Mouse (Mus musculus): ENCODE data around the gene Cmtr1.
"Not testable (repeated sequence)": the region's sequence is repeated elsewhere in the genome, so short reads cannot be mapped to it uniquely, and the experiment has no call there.

Cmtr1 gene

DNA sequence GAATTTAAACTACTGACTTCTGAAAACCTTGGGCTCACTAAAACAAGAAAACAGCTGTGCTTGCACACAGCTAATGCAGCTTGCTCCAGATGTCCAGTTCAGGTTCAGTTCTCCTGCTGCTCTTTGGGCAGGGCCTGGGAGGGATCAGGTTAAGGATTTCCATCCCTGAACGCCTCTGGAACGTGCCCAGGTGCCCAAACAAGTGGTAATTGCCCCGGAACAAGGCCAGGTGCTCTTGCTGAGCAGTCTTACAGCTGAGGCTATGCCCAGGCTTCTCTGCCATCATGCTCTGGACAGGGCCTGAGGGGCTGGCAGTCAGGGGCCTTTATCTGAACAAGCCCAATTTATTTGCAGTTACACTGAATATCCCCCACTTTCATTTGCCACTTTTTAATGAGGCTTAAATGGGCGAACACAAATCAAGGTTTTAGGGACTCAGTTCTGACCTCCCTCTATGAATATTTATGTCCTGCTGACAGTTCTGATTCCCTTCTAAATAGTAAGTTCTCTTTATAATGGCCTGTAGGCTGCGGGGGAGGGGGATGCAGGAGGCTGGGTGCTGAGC is 46.7 kb downstream of the Cmtr1 start:
- DNase-seq, result no peak

DNA sequence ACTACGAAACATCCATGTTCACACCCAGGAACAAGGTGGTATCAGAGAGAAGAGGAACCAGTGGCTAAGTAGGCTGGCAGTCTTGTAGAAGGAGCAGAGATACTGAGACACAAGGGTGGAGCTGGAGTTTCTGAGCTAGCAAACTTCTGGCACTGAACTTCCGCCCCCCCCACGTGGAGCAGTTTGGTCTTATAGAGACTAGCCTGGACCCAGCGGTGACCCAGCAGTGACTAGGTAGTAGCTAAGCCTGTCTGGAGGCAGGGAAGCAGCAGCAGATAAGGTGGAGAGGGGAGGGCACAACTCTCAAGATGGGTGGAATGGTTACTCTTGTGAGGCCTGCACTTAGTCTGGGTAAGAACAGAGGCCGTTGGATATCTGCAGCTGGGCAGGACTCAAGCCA is 48.4 kb downstream of the Cmtr1 start:
- no peak for DNase-seq

DNA sequence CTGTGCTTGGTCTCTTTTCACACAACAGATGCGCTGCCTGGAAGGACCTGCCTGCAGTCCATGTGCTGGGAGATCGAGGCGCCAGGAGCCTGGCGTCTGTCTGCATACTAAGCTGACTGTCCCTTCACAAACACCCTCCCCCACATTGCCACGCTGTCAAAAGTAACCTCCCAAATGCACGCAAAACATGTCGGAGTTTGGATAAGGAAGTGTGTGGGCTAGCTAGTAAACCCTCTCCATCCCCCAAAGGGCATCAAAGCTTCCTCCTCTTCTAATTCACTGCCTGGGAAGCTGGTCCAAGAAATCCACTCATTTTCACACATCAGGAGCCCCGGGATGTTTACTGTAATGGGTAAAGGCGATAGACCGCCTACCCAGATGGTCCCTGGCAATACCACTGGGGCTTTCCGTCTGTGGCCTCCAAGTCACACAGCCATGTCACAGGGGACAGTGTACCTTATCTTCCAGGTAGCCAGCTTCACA is 50.2 kb downstream of the Cmtr1 start:
- DNase-seq, result no peak

DNA sequence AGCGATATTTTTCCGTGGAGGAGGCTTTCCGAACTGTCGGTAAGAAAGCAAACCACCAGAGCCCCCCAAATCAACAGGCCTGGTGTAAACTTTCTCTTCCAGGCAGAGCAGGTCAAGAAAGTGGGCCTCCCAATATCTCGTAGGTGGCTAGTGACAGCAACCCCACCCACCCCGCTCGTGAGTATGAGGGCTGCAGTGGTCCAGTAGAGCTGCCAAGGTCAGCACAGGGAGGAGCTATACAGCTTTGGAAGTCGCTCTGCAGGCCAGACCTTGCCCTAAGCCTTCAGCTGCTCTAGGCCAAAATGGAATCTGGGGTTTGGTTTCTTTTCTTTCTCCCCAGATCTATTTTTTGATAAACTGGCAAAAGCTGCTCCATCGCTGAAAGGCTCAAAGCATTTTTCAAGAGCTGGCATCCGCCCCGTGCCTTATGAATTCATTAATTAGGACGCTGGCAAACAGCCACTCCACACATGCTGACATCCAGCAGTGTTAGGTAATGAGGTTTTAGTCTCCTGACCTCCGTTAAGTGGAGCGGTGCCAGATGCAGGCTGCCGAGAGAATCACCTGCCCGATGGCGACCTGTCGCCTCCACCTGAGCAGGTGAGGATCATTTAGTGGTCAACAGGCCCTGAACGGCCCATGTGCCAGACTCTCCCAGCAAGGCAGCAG is 50.8 kb downstream of the Cmtr1 start:
- no peak for DNase-seq

DNA sequence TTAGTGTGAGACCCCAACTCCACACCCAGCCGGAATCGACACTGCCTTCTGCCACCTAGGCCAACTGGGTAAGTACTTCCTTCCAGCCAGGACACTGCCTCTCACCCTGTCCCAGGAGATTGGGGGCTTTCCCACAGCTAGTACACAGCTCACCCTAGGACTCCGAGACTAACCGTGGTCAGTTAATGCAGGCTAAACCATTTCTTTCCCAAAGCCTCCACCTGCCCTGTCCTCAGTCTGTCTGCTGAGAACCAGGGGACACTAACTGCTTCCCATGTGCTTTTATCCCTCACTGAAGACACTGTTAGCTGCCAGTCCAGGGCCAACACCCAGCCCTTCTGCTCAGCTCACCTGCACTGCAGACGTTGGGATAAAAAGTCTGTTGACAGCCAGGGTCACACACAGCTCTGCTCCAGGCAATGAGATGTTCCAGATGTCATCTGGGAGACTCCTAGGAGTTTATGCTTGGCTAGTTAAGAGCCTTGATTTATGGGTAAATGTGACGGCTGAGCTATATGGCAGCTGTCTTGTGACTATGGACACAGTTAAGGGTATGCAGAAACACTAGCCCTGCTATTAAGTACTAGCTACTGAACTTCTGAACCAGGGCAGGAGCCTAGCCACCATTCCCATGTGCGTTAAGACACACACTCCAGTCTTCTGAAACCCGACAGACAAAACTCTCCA is 51.5 kb downstream of the Cmtr1 start:
- DNase-seq, result peak; percentile 31 to 35

DNA sequence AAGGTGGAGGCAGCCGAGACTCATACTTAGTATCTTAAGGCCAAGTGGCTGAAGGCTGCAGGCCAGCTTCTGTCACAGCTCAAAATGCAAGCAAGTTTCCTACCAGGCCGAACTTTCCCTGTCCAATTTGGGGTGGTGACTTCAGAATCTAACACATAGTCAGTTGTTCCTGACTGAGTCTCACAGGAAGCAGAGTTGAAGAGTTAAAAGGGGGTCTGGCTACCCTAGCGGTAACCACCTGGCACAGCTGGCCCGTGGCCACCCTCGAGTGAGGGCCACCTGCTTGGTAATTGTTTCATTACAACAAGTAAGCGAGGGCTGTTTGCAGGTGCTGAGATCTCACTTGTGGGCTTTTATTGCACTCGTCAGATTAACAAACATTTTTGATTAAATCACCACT is 52.2 kb downstream of the Cmtr1 start:
- DNase-seq, result no peak

DNA sequence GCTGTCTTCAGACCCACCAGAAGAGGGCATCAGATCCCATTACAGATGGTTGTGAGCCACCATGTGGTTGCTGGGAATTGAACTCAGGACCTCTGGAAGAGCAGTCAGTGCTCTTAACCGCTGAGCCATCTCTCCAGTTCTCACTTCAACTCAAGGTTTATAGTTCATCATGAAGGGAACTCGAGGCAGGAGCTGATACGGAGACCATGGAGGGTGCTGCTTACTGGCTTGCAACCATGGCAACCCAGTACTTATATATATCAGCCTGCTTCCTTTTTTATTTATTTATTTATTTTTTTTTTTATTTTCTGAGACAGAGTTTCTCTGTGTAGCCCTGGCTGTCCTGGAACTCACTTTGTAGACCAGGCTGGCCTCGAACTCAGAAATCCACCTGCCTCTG is 53.3 kb downstream of the Cmtr1 start:
- DNase-seq, result not testable (repeated sequence)

DNA sequence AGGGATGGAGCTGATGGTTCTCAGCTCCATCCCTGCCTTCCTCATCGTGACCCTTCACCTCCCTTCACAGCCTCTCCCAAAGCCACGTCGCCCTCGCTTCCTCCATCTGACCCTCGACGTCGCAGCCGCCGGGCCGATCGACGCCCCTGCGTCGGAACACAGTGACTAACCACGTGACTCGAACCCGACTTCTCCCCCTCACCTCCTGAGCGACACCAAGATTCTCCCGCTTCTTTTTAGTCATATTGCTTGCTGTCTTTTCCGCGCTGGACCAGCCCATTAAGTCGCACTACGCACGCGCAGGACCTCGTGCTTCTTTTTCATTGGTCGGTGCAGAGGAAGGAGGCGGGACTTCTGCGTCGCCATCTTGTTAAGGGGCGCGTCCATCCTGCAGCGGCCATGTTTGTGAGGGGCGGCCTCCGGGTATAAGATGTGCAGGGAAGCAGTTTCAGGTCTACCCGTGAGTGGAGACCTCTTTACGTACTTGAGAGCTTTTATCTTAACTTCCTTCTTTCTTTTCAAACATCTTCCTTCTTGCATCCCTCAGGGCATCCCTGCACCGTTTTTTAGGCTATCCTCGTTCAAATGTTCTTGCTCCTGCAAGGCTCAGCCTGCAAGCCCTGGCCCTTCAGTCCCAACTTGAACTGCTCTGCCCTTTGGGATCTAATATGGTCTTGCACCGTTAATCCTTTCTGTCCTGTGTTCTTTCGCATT is 56.5 kb downstream of the Cmtr1 start, which contains the start of gene Ccdc167:
Gene Ccdc167, minus strand, starts transcription at position 313 of the 714 bp plus-strand sequence.
- DNase-seq, result peak; percentile 95

DNA sequence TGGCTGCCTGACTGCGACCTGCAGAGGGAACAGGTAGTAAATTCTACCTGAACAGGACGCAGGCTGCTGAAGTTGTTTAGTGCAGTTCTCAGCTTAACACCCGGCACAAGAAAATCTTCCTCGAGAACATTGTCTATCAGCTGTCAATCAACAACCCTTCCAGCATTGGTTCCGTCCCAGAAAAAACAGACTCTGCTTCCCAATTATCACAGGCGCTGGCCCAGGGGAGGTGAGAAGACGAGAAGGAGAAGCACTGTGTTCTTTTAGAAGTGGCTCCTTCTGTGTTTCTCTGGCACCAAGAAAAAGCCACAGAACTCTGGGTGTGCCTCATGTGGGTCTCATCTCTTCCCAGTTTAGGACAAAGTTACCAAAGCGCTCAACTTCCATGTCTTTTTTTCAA is 58.3 kb downstream of the Cmtr1 start:
- DNase-seq, result no peak

DNA sequence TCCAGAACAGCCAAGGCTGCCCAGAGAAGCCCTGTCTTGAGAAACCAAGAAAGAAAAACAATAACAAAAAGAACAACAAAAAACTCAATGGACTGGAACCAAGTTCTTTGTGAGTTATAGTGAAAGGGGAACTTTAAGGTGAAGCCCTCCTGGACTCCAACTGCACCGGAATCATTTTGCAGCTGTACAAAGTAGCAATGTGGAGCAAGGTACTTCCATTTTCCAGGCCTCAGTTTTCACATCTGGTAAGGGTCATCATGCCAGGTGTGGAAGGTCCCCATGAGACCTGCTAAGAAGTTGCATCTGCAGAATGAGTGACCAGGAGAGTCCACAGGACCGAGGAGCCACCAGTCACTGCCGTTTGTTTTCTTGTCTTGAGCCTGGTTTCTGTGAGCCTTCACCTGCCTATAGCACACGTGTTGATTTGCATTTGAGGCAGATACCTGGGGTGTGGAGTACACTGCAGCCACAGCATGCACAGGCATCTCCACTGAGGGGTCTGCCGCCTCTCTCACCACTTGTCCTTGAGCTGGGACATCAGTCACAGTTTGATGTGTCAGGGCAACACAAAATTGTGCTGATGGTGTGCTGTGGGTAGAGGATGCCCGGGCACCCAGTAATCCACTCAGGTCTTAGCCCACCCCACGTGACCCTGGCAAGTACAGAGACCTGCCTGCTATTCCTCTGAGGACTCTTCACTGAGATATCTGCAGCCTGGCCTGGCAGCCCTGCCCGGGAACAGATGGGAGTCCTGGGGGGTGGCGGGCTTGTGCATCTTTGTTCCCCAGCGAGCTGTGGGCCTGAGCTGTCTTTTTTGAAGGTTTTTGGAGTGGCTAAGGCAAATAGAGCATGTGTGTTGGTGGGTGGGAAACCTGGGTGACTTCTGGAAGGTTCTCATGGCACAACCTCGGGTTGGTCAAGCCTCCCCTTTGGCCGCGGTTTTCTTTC is 59.5 kb downstream of the Cmtr1 start:
- peak; percentile 38 to 40 for DNase-seq

DNA sequence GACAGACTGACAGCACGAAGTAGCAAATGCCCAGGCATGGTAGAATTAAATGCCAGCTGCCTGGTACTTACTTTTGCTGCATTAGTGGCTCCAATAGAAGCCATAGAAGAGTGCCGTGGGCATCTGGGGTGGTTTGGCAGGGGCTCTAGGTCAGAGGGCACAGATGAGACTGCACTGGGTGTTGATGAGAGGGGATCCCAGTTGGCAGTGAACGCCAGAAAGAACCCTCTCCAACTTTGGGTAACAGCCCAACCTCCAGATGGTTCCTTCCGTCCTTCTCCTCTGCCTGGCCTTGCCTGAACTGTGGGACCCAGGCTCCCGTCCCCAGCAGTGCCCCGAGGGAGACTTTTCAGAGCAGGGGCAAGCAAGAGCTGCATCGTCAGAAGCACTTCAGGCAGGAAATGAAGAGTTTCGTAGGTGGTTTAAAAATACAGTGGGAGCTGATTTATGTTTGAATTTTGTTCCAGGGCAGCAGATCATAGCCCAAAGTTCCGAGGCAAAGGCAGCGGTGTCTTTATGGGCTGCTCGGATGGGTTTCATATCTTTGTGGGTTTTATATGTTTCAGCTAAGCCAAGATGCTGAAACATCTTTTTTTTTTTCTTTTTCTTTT is 60.5 kb downstream of the Cmtr1 start:
- no peak for DNase-seq

DNA sequence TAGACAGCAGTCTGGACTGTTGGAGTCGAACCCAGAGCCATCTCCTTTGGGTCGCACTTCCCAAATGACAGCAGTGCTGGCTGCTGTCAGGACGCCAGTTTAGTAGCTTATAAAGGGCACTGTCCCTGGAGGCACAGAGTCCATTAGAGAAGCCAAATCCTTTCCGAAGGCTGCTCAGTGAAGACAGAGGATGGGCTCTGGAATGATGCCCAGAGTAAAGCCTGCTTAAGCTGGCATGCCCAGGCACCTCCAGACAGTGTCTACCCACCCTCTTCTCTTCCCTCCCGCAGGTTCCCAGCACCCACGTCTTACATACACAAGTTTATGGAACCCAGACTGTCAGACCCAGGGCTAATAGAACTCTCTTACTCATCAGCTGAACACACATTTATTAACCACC is 64.2 kb downstream of the Cmtr1 start:
- no peak for DNase-seq

DNA sequence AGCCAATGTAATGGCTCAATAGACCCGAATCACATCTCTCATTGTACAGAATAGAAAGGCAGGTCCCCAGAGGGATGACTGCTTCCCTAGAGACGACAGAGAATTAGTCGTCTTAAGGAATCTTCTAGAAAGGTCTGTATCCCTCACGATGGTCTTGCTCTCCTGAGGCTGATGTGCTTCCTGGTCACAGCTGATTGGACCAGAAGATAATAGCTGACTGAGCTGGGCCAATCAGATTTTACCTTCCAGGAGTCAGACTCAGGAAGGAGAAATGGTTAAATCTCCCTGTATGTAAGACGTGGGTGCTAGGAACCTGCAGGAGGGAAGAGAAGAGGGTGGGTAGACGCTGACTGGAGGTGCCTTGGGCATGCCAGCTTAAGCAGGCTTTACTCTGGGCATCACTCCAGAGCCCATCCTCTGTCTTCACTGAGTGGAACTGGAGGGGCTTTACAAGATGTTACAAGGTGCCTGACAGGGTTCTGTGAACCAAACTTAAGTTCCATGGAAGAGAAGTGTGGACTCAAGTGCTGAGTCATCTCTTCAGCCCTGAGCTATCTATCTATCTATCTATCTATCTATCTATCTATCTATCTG is 64.7 kb downstream of the Cmtr1 start:
- no peak for DNase-seq

DNA sequence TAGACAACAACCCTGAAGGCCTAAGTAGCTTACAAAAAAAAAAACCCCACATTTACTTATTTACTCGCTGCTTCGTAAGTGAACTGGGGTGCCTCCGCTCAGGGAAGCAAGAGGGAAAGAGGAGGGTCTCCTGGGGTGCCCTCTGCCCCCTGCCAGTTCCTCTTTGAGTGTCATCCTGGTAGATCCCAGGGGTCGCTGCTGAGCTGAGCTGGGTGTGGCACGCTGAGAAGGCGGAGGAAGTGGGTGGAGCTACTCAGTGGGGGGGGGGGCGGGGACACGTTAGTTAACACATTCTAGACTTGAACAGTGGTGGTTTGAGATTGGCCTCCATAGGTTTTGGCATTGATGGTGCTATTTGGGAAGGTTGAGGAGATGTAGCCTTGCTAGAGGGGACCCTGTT is 67.7 kb downstream of the Cmtr1 start:
- peak in 1 of 2 experiments; percentile 22 for DNase-seq

DNA sequence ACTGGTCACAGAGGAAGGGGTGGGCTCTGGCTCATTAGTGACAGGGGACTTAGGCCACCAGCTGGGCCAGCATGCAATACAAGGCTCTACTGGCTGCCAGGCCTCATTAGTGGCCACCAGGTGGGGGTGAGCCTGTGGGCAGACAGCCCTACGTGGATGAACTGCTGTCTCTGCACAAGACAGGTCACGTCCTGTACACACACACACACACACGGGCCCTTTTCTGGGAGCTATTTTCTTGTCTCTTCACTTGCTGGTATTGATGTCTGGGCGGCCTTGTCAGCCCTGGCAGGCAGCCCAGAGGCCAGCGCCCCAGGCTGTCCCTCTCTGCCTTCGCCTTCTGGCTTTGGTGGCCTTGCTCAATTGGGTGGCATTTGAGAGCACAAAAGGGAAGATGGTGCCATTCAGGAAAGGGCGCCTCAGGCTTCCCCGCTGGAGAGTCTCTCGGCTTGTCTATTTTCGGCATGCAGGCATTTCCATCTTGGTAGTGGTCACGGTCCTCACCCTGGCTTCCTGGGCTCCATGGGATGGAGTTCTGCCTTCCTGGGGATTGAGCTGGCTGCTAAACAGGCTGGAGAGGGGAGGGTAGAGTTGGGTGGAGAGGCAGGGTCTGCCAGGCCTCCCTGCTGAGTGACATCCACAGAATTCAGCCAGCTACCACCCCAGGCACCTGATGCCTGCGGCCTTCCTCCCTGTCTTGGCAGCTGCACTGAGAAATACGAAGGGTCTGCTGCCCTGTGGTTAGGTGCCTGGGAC is 70.3 kb downstream of the Cmtr1 start:
- DNase-seq, result no peak

DNA sequence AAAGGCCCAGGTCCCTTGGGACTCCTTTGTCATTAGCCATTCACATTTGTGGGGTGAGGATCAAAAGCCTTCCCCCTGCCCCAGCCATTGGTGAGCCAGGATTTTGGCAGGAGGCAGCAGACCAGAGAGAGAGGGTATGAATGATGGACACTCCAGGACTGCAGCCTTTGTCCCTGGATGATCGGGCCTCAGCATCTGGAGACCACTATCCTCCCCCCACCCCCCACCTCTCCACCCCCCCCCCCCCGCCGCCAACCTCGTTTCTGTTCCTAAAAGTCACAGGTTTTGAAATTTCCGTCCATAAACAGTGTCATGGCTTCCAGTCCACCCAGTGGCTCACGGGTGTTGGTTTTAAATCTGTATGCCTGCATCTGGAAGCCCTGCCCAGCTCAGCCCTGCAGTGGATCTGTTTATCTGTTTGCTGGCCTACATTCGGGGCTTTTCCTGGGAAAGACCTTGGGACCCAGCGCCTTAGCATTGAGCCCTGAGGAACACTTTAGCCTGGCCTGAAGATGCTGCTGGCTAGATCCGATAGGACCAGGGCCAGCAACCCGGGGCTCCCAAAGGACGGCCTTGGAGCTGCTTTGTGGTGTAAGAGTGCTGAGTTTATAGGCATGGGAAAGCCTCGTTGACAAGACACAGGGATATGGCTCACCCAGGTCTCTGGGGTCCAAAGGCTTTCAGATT is 71.0 kb downstream of the Cmtr1 start:
- DNase-seq, result no peak

DNA sequence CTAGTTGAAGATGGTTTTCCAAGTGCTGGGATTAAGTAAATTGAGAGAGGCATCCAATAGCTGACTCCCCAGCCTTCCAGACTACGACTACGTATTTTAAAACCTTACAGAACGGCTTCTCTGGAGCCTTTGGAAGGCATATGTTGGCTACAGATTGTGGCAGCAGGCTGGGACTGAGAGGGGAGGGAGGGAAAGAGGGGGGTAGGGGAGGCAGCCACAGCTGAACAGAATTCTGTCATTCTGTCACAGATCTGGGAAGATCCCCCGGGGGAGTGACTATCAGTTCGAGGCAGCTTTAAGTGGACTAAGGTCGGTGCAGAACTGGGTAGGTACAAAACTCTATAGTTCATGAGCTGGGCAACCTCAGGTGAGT is 71.5 kb downstream of the Cmtr1 start:
- no peak for DNase-seq

DNA sequence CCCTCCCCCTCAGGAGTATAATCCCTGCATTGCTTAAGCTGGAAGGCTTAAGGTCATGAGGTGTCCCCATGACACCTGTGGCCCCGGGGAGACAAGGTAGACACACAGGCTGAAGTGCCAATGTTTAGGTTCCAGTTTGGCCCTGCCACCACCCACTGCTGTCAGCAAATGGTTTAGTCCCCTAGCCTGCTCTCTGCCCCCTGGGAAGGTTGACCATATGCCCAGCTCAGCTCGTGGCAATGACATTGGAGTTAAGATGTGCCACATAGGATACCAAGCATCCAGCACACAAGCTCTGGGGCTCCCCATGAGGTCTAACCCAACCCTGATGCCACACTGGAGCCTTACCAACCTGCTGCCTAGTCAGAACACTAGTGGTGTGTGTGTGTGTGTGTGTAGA is 72.1 kb downstream of the Cmtr1 start:
- no peak for DNase-seq

DNA sequence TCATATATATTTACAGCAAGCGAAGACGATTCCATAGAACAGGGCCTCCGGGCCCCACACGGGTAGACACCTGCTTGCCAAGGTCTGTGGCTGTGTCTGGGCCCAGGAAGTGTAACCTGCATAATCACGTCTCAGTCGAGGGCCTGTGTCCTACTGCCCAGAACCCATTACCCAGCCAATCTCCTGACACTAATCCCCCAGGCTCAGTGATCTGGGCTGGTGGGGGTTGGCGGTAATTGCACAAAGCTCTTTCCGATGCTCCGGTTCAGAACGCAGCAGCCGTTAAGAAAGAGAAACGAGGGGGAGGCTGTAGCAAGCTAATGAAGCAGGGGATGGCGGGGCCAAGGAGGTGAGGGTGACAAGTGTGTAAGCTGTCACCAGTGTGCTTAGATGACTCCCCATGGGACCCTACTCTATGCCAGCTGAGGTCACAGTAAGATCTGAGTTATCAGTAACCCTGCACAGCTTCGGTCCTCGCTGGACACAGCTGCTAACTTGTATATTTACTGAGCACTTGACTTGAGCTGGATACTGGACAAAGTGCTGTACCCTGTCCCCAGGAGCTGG is 76.1 kb downstream of the Cmtr1 start:
- DNase-seq, result no peak

Data from B cell, adult 2 months (primary cell).